Mouse (Mus musculus): Measurements from ENCODE around the gene Rasgrp2. TPM values are rescaled to one million over a fixed set of nuclear protein-coding genes. Genes with fewer than 3 reads are reported as not detected.

Gene Rasgrp2
- 7.0 TPM for polyA plus RNA-seq (2021)

DNA sequence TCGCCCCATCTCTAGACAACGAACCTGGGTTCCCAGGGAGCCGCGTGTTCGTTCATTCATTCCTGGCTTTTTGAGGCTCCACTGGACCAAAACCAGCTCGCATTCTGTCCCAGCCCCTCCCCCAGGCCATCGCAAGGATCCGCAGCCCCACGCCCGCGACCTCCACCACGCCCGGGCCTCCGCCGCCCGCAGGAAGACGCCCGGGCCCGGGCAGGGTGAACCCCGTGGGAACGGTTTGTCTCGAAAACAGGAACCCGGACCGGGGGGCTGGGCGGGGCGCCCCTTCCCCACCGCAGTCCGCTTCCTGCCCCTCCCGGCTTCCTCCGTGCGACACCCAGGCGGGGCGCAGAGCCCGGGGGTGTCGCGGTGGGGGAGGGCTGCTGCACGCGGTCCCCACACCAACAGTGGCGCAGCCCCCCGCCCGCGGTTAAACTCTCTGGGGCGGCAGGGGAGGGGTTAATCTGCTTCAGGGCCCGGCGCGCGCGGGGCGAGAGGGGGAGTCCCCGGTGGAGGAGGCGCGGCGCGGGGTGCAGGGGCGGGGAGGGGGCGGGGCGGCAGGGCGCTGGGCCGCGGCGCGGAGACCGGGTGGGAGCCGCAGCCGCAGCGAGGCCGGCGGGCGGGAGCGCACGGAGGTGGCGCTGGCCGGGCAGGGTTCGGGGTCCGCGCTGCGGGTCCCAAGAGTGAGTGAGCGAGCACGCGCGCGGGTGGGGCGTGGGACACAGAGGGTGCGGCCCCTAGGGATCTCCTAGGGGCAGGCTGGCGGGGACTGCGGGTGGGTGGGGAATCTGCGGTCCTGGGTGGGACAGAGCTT, at the start of gene Rasgrp2:
Gene Rasgrp2, plus strand, starts transcription at position 56 of the 811 bp plus-strand sequence.
- POLR2A ChIA-PET = no interaction called here
- CTCF ChIA-PET = no interaction called here
- peak; percentile 24 for ATAC-seq
- no peak for TF ChIP-seq CTCF (IDR thresholded peaks at IDR 0.05)
- DNase-seq (ENCODE audit: low read depth, low spot score) = no peak
- in situ Hi-C loops (cut with MboI; ENCODE audit: low pct_unique_long_range_greater_than_20kb) = no loop called here
- peaks cover 7% of the 10 kb centered on the region for H3K27me3 ChIP-seq

DNA sequence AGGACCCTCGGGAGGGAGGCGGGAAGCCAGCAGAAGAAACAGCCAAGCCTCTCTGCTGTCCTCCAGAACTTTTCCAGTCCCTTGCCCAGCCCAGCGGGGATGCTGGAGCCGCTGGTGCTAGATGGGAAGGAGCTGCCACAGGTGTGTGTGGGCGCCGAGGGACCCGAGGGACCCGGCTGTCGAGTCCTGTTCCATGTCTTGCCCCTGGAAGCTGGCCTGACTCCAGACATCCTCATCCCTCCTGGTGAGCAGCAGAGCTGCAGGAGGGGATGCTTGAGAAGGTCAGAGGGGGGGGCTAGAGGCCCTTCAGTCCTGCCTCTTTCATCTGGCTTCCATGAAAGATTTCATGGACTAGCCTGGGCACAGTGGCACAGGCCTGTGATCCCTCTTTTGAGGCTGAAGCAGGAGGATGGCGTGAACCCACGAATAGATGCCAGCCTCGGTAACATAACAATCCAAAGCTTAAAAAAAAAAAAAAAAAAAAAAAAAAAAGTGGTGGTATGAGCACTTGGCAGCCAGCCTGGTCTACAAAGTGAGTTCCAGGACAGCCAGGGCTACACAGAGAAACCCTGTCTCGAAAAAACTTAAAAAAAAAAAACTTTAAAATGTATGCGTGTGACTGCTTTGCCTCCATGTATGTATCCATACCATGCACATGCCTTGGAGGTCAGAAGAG, 47.6 kb upstream of the Rasgrp2 start:
- CTCF ChIA-PET = no interaction called here
- TF ChIP-seq CTCF (IDR thresholded peaks at IDR 0.05) = no peak
- in situ Hi-C loops (cut with MboI; ENCODE audit: low pct_unique_long_range_greater_than_20kb) = no loop called here
- DNase-seq (ENCODE audit: low read depth, low spot score) (no peak), ATAC-seq (no peak)
- POLR2A ChIA-PET = interaction anchor here (0.6 to 1.3 kb wide), 2 partner anchors 8 to 10 kb away, joined by 3 to 5 read pairs; partner anchors contain the start of gene Map4k2
- no peaks in the 10 kb centered on the region for H3K27me3 ChIP-seq

DNA sequence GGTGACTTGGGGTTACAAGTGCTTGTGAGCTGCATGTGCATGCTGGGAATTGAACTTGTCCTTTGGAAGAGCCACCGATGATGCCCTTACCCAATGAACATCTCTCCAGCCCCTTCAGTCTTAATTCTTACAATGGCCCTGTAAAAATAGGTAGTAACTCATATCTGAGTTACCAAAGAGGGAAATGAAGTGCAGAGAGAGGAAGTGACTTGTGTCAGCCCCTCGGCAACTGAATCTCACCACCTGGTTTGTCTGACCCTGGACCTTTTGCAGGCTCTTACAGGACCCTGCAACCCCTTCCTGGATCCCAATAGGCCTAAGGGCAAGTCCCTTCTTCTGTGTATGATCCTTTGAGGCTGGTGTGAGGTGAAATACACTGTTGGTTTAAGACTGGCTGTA, 47.0 kb upstream of the Rasgrp2 start:
- H3K27me3 ChIP-seq = no peaks in the 10 kb centered on the region
- in situ Hi-C loops (cut with MboI; ENCODE audit: low pct_unique_long_range_greater_than_20kb) = no loop called here
- ChIA-PET POLR2A (no interaction called here), CTCF (no interaction called here)
- no peak for ATAC-seq
- DNase-seq (ENCODE audit: low read depth, low spot score) = no peak
- no peak for TF ChIP-seq CTCF (IDR thresholded peaks at IDR 0.05)

DNA sequence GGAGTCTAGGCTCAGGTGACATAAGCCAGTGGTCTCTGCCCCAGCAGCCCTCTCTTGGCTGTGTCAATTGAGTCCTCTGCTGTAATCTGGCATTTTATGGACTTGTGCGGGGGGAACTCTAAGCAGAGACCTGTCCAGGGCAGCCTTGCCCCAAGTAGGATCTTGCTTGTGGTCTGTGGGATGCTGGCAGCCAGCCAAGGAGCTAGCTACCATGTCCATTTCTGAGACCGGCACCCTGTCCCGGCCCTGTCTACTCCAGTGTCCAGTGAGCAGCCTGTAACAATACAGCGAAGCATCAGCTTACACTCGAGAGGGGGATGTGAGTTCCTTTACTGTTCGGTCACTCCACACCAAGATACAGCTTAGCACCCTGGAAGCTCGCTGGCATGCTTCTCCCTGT, 45.1 kb upstream of the Rasgrp2 start:
- POLR2A ChIA-PET = interaction anchor here (0.7 kb wide), 1 partner anchor 19 kb away, joined by 3 read pairs; no protein-coding TSS in a partner anchor
- TF ChIP-seq CTCF (IDR thresholded peaks at IDR 0.05) = no peak
- CTCF ChIA-PET = no interaction called here
- ATAC-seq = no peak
- H3K27me3 ChIP-seq = no peaks in the 10 kb centered on the region
- in situ Hi-C loops (cut with MboI; ENCODE audit: low pct_unique_long_range_greater_than_20kb) = no loop called here
- no peak for DNase-seq (ENCODE audit: low read depth, low spot score)

DNA sequence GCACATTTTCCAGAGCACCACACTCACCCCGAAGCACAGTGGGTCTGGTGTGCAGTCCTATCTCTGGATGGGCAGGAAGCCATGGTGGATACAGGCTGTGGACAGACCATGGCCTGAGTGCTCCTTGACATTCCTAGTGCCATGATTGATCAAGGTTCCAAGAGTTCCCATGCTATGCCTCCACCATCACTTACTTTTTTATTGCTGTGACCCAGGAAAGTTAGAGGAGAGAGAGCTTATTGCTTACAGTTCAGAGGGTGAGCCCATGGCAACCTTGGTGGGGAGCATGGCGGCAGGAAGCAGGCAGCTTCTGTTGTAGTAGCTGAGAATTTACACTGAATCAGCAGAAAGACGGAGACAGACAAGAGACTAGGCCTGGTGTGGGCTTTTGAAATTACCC, 37.8 kb upstream of the Rasgrp2 start:
- H3K27me3 ChIP-seq = no peaks in the 10 kb centered on the region
- ChIA-PET POLR2A (no interaction called here), CTCF (no interaction called here)
- in situ Hi-C loops (cut with MboI; ENCODE audit: low pct_unique_long_range_greater_than_20kb) = no loop called here
- no peak for ATAC-seq
- no peak for DNase-seq (ENCODE audit: low read depth, low spot score)
- TF ChIP-seq CTCF (IDR thresholded peaks at IDR 0.05) = no peak

DNA sequence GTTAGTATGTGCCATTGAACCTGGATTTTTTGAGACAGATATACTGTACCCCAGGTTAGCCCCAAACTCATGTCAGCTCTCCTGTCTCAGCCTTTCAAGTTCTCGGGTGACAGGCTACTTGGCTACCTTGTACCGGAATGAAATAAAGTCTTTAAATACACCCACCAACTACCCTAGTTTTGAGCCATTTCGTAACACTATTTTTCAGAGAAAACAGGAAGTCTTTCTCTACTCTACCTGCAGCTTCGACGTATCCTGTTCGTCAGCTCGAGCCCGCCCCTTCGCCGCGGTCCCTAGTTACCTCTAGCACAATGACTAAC, 36.1 kb upstream of the Rasgrp2 start:
- ATAC-seq (no peak), DNase-seq (ENCODE audit: low read depth, low spot score) (no peak)
- POLR2A ChIA-PET = interaction anchor here (0.7 to 1.0 kb wide), 2 partner anchors 11 to 247 kb away, joined by 3 to 4 read pairs; no protein-coding TSS in a partner anchor
- TF ChIP-seq CTCF (IDR thresholded peaks at IDR 0.05) = no peak
- H3K27me3 ChIP-seq = no peaks in the 10 kb centered on the region
- in situ Hi-C loops (cut with MboI; ENCODE audit: low pct_unique_long_range_greater_than_20kb) = no loop called here
- CTCF ChIA-PET = no interaction called here

DNA sequence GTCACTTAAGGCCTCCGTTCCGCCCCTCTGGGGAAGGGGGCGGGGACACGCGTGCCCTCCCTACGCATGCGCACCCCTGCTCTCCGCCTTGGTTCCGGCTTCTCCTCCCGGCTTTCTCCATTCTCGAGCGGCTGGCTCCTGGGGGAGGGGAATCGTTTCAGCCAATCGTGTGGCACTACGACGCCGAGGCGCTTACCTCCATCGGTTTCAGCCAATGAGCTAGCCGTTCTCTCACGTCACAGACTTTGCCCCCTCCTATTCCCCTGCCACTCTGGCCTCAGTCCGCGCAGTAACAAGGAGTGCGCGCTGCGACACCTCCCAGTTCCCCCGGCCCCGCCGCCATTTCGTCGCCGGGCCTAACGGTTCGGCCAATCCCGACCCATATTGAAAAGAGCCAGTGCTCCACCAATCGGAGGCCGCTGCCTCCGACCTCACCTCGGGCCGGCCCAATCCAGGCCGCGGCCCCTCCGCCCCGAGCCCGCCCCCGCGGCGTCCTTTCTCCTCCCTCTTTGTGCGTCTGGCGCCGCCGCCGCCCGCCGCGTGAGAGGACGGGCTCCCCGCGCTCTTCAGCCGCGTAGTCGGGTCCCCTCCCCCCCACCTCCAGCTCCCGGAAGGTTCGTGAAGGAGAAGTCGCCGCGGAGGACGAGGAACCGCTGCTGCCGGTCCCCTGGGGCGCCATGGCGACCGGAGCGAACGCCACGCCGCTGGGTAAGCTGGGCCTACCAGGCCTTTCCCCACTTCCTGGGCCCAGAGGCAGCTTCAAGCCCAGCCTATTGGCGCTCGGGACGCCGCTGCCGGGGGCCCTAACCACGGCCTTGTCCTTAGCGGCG, 35.5 kb upstream of the Rasgrp2 start, which contains the start of gene Sf1:
Gene Sf1, plus strand, starts transcription at position 280 of the 830 bp plus-strand sequence.
- DNase-seq (ENCODE audit: low read depth, low spot score) = peak; percentile 98
- no peaks in the 10 kb centered on the region for H3K27me3 ChIP-seq
- in situ Hi-C loops (cut with MboI; ENCODE audit: low pct_unique_long_range_greater_than_20kb) = no loop called here
- ATAC-seq = peak; percentile 98
- POLR2A ChIA-PET = interaction anchor here (1.0 kb wide), 1 partner anchor 10 kb away, joined by 3 read pairs; no protein-coding TSS in a partner anchor
- TF ChIP-seq CTCF (IDR thresholded peaks at IDR 0.05) = no peak
- CTCF ChIA-PET = interaction anchor here (1.4 kb wide), 1 partner anchor 10 kb away, joined by 5 read pairs; no protein-coding TSS in a partner anchor

DNA sequence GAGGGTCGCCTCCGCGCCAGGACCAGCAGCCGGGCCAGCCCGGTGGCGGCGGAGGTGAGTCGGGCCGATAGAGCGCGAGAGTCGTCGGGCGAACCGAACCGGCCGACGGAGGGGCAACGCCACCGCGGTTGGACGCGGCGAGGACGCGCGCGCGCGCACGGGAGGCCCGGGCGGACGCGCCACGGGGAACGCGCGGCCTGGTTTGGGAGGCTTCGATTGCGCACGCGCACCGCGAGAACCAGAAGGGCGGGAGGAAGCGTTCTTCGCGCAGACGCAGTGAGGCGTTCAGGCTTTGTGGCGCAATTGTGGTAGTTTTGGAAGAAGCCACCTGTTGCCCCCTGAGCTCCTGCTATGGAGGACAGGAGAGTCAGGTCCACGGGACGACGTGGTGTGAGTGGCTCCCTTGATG, 34.8 kb upstream of the Rasgrp2 start:
- CTCF ChIA-PET = interaction anchor here (0.8 to 1.4 kb wide), 2 partner anchors 9 to 15 kb away, joined by 3 to 5 read pairs; no protein-coding TSS in a partner anchor

DNA sequence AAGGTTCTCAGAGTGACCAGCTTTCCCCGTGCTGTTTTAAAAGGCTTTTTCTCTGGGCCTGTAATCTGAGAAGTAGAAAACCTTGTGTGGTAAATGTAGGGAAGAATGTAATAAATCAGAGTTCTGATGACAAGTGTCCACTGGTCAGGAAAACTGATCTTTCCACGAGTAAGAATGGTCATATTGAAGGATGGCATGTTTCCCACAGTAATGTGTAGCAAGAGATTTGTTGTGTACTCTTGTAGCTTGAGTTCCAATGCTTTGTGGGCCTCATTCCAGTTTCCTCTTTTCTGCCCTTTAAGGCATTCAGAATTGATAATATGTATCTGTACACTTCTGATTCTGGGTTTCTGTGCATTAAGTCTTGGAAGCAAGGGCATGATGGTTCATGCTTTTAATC, 34.3 kb upstream of the Rasgrp2 start:
- in situ Hi-C loops (cut with MboI; ENCODE audit: low pct_unique_long_range_greater_than_20kb) = no loop called here
- no peaks in the 10 kb centered on the region for H3K27me3 ChIP-seq
- TF ChIP-seq CTCF (IDR thresholded peaks at IDR 0.05) = no peak
- ChIA-PET CTCF (interaction anchor here (0.8 to 2.5 kb wide), 3 partner anchors 9 to 15 kb away, joined by 3 to 11 read pairs (median 5); no protein-coding TSS in a partner anchor), POLR2A (interaction anchor here (0.8 kb wide), 2 partner anchors 11 to 13 kb away, joined by 3 read pairs; no protein-coding TSS in a partner anchor)
- no peak for ATAC-seq
- DNase-seq (ENCODE audit: low read depth, low spot score) = no peak

More for the DNA sequence above, 34.8 kb upstream of the Rasgrp2 start:
- peak; percentile 33 for DNase-seq (ENCODE audit: low read depth, low spot score)
- no peak for ATAC-seq
- in situ Hi-C loops (cut with MboI; ENCODE audit: low pct_unique_long_range_greater_than_20kb) = no loop called here
- H3K27me3 ChIP-seq = no peaks in the 10 kb centered on the region
- no peak for TF ChIP-seq CTCF (IDR thresholded peaks at IDR 0.05)
- POLR2A ChIA-PET = interaction anchor here (0.8 kb wide), 2 partner anchors 11 to 14 kb away, joined by 3 read pairs; no protein-coding TSS in a partner anchor

DNA sequence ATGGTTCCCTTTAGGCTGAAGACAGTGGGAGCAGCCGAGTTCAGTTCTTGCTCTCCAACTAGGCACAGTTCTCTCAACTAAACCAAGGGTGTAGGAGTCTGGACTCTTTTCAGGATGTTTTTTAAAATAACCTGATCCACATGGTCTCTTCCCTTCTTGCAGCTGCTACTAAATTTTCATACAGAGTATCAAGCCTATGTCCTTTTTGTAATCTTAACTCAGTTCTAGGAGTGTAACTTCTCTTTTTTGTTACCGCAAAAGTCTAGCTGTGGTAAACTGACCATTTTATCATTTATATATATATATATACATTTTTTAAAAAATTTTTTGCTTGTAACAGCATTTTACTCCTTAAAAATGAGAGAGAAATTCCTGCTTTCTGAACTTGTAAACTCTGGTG, 29.0 kb upstream of the Rasgrp2 start:
- H3K27me3 ChIP-seq = no peaks in the 10 kb centered on the region
- ATAC-seq (no peak), DNase-seq (ENCODE audit: low read depth, low spot score) (no peak)
- in situ Hi-C loops (cut with MboI; ENCODE audit: low pct_unique_long_range_greater_than_20kb) = no loop called here
- TF ChIP-seq CTCF (IDR thresholded peaks at IDR 0.05) = no peak
- POLR2A ChIA-PET = no interaction called here
- CTCF ChIA-PET = no interaction called here
